Mouse (Mus musculus) frontal cortex, adult 2 months (tissue): ENCODE data around the gene Cabp1. TPM values are rescaled to one million over a fixed set of nuclear protein-coding genes. Genes with fewer than 3 reads are reported as not detected.

Experiments used
- DNase-seq, 2 experiments: peaks; one replicate each; pipeline ENCODE4 v3.0.0; 2022; ENCODE audit warnings: low spot score in 1 of 2; ENCODE audit errors: extremely low spot score in 1 of 2
- polyA plus RNA-seq: library from polyadenylated mRNA; depleted of rRNA; stranded (reverse); fragments of >200 nt; gene quantifications from 2 replicates; pipeline ENCODE4 v1.2.3, GENCODE M21; 2012

Gene Cabp1
- polyA plus RNA-seq, 1 experiment: 291 TPM

DNA sequence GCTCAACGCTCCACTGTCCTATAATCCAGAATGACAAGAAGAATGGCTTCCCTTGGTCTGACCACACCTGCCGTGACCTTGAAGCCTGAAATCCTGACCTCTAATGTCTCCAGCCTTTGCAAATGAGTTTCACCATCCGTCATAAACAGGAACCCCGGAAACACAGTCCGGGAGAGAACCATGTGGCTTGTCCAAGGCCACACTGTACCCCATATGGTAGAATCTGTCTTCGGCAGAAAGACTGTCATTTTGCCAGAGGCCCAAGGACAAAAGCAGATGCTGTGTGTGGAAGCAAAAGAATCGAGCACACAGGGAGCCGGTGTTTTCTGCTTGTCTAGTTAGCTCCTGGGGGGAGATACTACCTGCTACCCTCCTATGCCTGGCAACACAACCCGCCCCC is 18.3 kb upstream of the Cabp1 start:
- no peak for DNase-seq

DNA sequence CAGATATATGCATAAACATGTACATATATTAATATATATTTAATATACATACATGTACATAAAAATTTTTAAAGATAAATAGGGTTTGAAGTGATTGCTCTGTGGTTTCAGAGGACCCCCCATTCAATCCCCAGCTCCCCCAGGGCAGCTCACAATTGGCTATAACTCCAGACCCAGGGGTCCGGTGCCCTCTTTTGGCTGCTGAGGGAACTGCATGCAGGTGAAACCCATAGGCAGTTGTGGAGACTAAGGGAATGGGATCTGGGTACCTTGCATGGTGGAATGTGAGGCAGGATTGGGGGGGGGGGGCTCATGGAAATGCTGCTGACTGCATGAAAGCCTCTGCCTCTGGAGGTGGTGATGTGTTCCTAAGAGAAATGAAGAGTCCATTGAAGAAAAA is 16.2 kb upstream of the Cabp1 start:
- no peak for DNase-seq

DNA sequence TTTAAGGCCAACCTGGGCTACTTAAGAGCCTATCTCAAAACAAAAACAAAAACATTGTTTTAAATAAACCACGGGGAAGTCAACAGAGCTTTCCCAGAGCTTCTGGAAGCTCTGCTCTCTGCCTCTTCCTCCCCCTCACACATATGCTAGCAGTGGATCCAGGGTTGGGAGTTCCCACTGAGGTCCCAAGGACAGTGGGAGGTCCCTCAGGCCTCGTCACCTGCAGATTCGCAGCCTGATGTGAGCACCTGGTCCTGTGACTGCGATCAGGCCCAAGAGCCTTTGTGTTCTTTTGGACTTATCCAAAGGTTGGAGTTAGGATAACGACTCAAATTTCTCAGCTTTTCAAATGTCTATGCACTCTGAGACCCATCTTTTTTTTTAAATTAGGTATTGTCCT is 14.4 kb upstream of the Cabp1 start:
- no peak for DNase-seq

DNA sequence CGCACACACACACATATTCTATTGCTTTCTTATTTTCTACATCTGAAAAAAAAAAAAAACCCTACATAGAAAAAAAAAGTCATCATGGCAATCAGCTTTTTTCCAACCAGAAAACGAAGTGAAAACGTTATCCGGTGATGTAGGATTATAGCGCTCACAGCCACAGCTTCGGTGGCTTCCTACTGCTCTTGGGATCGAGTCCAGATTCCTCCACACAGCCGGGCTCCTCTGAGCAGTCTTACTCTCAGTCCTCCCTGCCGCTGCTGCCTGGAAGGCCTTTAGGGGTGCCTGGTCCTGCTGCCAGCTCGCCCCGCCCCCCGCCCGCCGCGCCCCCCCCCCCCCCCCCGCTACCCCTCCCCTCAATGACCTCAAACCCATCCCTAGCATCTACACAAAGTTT is 13.7 kb upstream of the Cabp1 start:
- DNase-seq: no peak

DNA sequence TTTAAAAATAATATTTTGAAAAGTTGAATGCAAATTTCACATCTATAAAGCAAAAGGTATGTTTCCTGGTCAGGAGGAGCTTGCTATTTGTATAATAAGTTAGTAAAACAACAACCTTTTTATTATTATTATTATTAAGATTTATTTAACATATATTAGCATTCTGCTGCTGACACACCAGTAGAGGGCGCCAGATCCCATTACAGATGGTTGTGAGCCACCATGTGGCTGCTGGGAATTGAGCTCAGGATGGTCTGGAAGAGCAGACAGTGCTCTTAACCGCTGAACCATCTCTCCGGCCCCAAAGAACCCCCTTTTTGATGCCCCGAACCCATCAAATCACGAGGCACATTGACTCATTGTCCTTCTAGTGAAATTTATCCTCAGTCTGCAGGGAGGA is 13.1 kb upstream of the Cabp1 start:
- no peak for DNase-seq

DNA sequence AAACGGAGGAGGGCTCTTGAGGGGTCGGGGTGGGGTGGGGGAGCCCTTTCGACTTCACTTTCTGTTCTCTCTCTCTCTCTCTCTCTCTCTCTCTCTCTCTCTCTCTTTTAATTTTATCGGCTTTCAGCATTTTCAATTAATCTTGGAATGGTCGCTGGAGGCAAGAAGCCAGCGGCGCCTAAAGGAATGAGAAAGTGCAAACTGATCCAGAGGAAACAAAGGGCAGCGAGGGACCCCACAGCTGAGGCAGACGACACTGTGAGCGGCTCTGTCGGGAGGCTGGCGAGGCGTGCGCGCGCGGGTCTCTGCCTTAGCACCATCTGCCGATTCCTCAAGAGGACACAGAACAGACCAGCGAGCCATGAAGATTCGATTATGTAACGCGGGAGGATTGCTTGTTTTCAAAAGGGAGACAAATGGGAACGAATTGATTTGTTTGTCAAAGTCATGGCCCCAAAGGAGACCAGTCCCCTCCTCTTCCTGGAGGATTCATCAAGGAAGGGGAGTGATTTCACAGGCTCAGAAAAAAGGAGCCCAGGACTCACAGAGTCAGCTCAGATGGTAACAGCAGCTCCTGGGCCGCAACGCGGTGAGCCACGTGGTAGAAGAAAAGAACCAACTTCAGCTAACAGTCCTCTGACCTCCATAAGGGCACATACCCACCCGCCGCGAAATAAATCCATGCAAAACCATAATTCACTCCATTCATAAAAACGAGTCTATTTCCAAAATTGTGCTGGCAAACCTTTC is 10.6 kb upstream of the Cabp1 start:
- peak in 1 of 2 experiments; percentile 78 for DNase-seq

DNA sequence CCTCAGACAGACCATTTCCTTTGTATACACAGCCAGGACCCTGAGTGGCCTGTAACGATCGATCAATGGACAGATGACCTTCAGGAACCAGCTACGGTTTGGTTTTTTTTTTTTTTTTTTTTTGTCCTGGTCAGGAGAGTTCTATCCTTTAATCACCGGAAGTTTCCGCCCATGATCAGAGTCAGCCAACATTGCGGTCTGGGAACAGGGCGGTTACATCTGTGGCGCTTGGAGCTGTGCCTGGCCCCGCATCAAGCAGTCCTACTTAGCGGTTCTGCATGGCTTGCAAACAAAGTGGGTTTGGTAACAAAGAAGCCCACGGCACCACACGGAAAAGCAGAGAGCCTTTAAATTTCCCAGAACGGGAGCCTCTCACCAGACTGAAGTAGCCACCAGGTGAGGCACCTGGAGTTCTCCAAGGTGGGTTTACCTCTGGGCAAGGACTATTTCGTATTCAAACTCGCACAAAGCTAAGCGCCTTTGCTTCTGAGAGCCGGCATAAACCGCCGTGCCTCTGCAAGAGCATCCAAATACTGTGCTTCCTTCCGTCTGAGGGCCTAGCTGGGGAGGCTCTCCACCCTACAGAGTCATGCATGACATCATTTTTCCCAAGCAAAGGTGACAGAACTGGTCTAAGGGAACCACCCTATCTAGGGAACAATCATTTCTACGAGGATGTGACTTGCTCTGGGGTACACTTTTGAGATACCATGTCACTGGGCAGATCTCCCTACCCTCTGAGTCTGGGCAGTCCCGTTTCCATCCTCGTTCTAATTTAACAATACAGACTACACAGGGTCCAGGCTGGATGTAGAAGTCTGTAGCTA is 9.8 kb upstream of the Cabp1 start:
- no peak for DNase-seq

DNA sequence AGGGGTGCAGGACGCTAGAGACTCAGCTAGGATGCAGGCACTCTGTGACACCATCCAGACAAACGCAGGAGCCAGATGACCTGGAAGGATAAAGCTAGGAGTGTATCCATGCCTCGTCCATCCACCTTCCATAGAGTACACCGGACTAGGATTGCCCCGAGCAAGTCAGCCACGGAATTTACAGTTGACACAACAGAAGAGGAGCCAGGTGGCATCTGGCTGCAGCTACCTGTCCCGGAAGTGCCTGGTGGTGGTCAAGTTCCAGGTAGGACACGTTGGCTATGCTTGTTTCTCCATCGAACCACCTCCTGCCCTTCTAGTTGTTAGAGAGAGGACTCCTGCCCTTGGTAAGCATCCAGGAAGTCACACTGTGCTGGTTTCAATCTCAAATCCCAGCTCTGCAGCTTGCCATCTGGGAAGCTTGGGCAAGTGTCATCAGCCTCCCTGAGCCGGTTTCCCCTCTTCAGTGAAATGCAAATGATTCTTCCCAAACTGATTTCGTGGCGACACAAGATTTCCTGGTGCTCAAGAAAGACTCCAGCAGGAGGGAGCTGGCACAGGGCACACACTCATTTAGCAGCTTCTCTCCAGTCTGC is 543 bp upstream of the Cabp1 start:
- no peak for DNase-seq

DNA sequence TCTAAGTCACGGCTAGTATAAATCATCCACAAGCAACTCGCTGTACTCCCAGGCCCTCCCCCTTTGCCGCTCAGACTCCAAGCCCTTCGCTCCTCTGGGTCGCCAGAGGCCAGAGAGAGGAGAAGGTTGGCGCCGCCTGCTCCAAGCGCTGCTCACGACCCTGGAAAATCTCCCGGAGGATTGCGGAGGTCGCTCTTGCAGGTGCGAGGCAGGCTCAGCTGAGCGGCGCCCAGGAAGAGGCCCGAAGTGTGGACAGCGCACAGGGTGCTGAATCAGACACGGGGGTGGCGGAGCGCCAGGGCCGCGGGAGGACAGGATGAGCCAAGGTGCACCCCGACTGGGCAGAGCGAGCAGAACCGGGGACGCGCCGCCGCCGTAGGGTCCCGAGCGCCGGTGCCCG is 955 bp downstream of the Cabp1 start:
- DNase-seq: peak in 1 of 2 experiments; percentile 70

DNA sequence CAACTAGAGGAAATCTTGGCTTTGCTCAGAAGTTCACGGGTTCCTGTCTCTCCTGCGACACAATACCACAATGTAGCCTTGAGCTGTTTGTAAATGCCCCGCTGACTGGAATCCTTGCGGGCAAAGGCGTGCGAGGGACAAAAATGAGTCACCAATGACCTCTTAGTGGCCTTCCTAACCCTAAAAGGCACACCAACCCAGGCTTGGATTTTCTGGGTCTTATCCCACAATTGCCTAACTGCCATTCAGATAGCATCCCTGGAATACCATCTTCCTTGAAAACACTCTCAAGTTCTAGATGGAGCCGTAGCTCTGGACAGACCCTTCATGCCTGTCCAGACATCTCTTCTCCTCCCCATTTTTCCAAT is 1.4 kb downstream of the Cabp1 start:
- no peak for DNase-seq

DNA sequence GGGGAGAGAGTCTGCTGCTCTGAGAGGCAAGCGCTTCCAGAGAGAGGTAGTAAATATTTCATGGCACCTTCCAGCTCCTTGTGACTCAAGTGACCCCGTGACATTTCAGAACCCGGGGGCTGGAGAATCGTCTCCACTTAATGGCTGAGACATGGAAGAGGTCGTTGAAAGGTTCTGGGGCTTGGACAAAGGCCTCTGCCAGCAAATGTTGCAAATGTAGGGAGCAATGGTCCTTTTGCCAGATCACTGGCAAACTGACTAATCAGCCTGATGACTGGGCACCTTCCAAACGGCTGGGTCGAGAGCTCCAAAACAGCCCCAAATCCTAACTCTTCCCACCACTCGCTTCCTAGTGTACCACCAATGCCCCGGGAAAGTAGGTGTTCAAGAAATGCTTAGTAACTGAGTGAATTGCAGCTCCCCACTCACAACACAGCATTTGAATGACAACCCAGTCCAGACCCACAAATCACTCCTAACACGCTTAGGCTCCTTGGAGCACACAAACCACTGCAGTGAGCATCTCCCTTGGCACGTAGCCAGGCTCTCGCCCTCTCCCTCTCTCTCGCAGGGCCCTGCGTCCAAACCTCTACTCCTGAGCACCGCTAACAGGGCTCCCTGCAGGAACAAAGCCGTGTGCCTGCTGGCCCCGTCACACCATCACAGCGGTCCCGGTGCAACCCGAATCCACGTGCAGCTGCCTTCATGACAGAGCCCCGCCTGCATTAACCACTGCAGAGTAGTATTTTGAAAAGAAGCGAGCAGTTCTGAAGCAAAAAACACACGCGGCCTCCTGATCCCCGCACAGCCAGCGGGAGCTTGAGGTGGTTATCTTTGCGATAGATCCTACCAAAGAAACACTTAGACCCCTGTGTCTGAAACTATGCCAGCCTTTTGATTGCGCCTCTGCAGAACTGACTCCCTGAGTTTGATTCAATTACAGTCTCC is 2.0 kb downstream of the Cabp1 start:
- DNase-seq: peak in 1 of 2 experiments; percentile 62

DNA sequence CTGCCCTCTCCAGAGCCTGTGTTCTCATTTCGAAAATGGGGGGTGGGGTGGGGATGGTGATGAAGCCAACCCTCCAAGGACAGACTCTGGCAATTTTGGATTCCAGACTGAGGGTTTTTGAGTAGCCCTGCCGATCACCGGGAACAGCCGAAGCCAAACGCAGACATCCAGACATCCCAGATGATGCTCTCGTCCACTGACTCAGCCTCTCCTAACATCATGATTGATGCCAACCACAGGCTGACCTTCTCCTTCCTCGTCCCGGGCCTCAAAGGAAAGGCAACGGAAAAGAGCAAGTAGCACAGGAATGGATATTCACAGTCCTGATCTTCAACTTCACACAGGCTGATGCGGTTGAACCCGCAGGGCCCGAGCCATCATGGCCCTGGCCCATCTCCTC is 4.1 kb downstream of the Cabp1 start:
- DNase-seq: no peak

DNA sequence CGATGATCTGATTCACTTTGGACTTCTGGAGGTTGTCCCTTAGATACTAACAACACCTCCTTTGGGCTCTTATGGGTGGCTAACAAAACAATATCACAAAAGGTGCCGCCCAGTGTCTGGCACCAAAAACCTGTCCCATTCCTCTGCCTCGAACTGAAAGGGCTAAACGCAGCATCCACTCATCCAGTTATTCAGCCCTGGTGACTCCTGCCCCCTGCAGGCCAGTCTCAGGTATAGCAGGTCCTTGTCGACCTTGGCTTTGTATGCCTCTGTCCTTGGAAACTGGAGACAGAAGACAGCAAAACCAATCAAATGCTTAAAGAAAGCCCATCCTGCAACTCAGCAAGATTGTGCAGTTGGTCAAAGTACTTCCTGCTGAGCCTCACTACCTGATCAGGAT is 5.4 kb downstream of the Cabp1 start:
- DNase-seq: peak in 1 of 2 experiments; percentile 56

DNA sequence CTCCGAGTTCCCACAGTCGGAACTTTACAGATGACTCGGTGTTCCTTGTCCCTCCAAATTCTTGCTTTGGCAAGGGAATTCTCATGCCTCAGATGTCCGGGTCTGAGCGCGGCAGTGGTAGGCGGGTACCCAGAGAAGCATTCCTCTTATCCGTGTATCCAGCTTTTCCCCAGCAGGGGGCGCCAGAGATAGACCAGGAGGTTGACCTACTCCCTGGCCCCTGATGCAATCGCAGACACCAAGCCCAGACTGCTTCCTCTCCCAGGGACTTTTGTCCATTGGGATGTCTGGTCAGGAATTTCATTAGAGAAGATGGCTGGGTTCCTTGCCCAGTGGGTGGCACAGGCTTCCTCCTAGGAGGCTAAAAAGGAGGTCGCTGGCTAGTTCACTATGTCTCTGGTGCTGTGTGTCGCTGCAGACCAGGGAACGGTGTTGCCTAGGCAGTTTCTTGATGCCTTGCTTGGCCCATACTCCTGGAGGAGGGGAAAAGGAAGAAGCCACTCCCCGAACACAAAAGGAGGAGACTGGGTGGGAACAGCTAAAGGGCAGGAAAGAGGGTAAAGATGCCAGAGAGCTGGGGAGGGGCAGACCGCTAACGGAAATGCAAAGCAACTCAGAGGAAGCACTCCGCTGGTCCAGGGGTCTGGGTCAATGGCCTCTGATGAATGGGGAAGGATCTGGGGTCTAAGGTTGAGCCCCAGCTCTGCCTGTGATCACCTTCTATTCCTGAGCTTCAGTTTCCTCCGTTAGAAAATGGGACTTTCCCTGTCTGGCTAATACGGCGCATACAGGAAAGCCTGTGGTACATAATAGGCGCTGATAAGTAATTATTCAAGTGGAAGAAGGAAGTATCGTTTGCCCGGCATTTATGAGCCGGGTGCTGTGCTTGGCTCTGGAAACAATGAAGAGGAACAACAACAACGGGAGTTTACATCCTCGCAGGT is 6.7 kb downstream of the Cabp1 start:
- peak; percentile 85 to 98 for DNase-seq

DNA sequence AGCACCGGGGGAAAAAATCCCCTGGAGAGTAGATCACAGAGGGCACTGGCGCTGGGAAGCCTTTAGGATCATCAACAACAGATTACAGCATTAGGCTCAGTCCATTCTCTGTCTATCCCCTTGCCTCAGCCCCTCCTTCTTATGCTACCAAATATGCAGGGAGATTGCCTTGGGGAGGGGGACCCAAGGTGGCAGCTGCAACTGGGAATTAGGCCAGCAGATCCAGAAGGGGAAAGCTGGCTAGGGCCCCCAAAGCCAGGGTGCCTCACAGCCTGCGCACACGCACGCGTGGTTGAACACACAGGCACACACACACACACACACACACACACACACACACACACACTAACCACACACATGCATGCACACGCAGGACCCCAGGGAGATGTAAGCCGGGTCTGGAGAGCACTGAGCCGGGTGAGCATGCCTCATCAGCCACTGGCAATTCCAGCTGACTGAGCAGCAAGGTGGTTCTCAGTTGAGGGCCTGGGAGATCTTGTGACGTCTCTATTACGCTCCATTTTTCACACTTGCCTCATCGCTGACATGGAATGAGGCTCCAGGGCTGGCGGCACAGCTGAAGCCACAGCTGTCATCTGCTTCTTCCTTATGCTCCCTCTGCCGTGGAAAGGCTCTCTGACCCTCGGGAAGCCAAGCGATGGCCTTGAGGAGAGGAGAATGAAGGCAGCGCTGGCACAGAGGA is 7.7 kb downstream of the Cabp1 start:
- DNase-seq: peak in 1 of 2 experiments; percentile 58

DNA sequence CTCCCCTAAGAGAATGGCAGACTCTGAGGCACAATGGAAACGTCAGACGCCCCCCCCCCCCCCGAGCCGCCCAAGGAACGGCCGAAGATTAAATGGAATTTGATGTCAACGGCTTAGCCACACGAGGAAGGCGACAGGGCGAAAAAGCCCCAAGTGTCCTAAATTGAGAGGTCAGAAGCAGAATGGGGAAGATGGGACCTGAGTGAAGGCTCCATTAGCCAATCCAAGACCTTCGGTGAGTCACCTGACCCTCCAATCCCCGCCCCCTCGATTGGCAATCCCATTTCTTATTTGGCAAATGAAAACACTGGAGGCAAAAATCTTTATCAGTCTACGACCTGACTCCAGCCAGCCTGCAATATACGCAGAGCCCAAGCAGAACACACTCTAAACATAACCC is 9.5 kb downstream of the Cabp1 start:
- DNase-seq: peak in 1 of 2 experiments; percentile 77

DNA sequence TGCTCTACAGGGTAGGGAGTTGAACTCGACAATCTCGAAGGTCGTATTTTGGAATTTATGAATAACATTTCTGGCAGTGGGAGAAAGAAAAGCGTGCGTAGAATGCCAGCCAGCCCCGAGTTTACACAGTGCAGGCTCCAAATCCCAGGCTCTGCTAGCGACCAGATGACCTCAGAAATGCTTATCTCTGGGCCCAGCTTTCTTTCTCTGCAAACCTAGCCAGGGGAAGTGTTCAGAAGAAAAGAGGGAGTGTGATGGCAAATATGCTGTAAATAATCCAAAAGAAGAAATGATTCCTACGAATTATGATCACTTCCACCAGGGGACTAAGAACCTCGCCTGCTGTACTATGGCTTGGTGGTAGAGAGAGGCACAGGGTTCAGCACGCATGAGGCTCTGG is 10.7 kb downstream of the Cabp1 start:
- no peak for DNase-seq

DNA sequence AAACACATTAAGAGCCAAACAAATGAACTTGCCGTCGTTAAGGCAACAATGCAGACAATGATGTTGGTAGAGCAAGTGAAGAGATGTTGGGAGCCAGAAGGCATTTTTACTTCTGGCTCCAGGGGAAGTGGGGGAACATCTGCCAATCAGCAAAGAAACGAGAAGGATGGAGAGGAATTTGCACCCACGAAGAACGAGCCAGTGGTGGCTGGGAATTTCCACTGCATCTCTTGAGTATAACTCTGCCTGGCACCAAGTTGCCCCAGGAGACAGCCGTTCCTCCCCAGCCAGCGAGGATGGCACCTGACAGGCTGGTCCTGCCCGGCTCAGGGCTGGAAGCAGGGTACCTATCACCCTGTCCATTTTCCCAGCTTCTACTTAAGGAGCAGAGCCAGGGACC is 11.3 kb downstream of the Cabp1 start:
- peak in 1 of 2 experiments; percentile 59 for DNase-seq
